Mouse (Mus musculus): ENCODE measurements around the gene Ccr1. TPM values are rescaled to one million over a fixed set of nuclear protein-coding genes. Genes with fewer than 3 reads are reported as not detected.

The Ccr1 gene
- polyA plus RNA-seq, 1 experiment from 2014 or later: 1.9 TPM

- WGBS: 86% methylated on average over 3 of the region's 3 CpGs
- no peak overlapping the region for H3K9ac ChIP-seq (ENCODE audit: low read depth, low read length)
- no peak for ATAC-seq (replicated peaks; ENCODE audit: low FRiP score)
- DNase-seq (ENCODE audit: low spot score): no peak
- no peaks in the 10 kb centered on the region; the same call in 1 of the 2 replicates for H3K4me1 ChIP-seq (replicated peaks; ENCODE audit: control insufficient read depth, insufficient read depth, low read length)
- H3K4me2 ChIP-seq: no peak overlapping the region
- H3K27ac ChIP-seq (ENCODE audit: low read depth, low read length): no peak overlapping the region
- H3K36me3 ChIP-seq (ENCODE audit: control insufficient read depth, insufficient read depth, low read length): no peaks in the 10 kb centered on the region
- H3K9me3 ChIP-seq (ENCODE audit: control insufficient read depth, low read length): no peaks in the 10 kb centered on the region
- no peaks in the 10 kb centered on the region for H3K27me3 ChIP-seq (replicated peaks; ENCODE audit: control insufficient read depth, insufficient read depth, low read length)
- H3K4me3 ChIP-seq (ENCODE audit: low read depth, low read length): no peak overlapping the region
Measured at GRCm38 (mm10) chr9:123942025-123942424, 26.5 kb downstream of the Ccr1 start.

DNA sequence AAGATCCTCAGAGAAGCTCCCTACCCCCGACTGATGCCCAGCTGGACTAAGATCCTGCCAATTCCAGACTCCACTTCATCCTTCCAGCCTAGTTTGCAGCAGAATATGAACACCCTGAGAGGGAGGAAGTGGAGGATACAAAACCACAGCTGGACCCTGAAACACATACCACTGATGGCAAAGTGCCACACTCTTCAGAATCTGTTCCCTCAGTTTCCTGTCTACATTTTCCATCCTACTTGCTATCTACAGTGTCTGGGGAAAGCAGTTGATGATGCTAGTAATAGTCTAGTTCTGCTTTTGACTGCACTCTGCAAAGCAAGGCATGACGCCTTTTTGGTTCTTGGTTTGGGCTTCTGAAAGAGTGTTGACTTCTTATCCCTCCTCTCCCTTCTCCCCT is 27.2 kb downstream of the Ccr1 start:
- DNase-seq (ENCODE audit: low spot score): no peak
- 0 out of 2 replicates have a peak, but pooled peaks have one; percentile 34 for ATAC-seq (replicated peaks; ENCODE audit: low FRiP score)
- H3K27ac ChIP-seq (ENCODE audit: low read depth, low read length): no peak overlapping the region

DNA sequence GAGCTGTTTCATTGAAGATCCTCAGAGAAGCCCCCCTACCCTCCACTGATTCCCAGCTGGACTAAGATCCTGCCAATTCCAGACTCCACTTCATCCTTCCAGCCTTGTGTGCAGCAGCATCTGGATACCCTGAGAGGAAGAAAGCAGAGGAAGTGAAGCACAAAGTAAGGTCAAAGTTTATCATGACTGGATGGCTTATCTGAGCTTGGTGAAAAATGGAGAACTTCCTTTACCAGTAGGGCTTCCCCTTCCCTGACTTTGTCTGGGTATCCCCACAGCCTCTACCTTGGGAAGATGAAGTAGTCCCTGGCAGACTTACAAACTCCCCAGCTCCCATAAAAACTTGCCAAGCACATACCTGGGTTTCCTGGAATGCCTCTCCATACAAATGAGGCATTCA is 27.9 kb downstream of the Ccr1 start:
- H3K36me3 ChIP-seq (ENCODE audit: control insufficient read depth, insufficient read depth, low read length): no peaks in the 10 kb centered on the region
- no peaks in the 10 kb centered on the region for H3K27me3 ChIP-seq (replicated peaks; ENCODE audit: control insufficient read depth, insufficient read depth, low read length)
- H3K9ac ChIP-seq (ENCODE audit: low read depth, low read length): no peak overlapping the region
- no peaks in the 10 kb centered on the region; the same call in 1 of the 2 replicates for H3K4me1 ChIP-seq (replicated peaks; ENCODE audit: control insufficient read depth, insufficient read depth, low read length)
- H3K9me3 ChIP-seq (ENCODE audit: control insufficient read depth, low read length): no peaks in the 10 kb centered on the region
- DNase-seq (ENCODE audit: low spot score) (no peak), ATAC-seq (replicated peaks; ENCODE audit: low FRiP score) (no peak)
- H3K27ac ChIP-seq (ENCODE audit: low read depth, low read length): no peak overlapping the region
- H3K4me2 ChIP-seq: no peak overlapping the region
- no peak overlapping the region for H3K4me3 ChIP-seq (ENCODE audit: low read depth, low read length)

More for the DNA sequence above, 27.2 kb downstream of the Ccr1 start:
- Histone ChIP-seq H3K27me3 (replicated peaks; ENCODE audit: control insufficient read depth, insufficient read depth, low read length) (no peaks in the 10 kb centered on the region), H3K9me3 (ENCODE audit: control insufficient read depth, low read length) (no peaks in the 10 kb centered on the region), H3K4me2 (no peak overlapping the region), H3K36me3 (ENCODE audit: control insufficient read depth, insufficient read depth, low read length) (no peaks in the 10 kb centered on the region), H3K4me3 (ENCODE audit: low read depth, low read length) (no peak overlapping the region), H3K9ac (ENCODE audit: low read depth, low read length) (no peak overlapping the region), H3K4me1 (replicated peaks; ENCODE audit: control insufficient read depth, insufficient read depth, low read length) (no peaks in the 10 kb centered on the region; the same call in 1 of the 2 replicates)
- WGBS: 49% methylated on average over 2 of the region's 2 CpGs

DNA sequence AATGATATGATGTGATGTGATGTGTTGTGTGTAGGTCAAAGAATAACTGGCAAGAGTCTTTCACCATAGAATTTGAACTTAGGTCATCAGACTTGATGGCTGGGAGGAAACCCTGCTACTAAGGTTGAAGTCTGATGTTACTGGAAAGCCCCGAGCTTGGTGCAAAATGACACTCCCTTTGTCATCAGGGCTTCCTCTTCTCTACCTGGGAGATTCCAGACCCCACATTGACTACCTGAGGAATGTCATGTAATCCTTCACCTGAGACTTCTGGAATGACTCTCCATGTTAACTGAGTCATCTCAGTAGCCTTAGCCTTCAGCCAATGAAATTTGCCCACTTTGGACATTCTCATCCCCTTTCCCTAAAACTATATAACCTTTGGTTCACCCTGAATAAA is 28.3 kb downstream of the Ccr1 start:
- Histone ChIP-seq H3K27ac (ENCODE audit: low read depth, low read length) (no peak overlapping the region), H3K4me3 (ENCODE audit: low read depth, low read length) (no peak overlapping the region), H3K27me3 (replicated peaks; ENCODE audit: control insufficient read depth, insufficient read depth, low read length) (no peaks in the 10 kb centered on the region), H3K9me3 (ENCODE audit: control insufficient read depth, low read length) (no peaks in the 10 kb centered on the region), H3K4me1 (replicated peaks; ENCODE audit: control insufficient read depth, insufficient read depth, low read length) (no peaks in the 10 kb centered on the region; the same call in 1 of the 2 replicates), H3K9ac (ENCODE audit: low read depth, low read length) (no peak overlapping the region), H3K36me3 (ENCODE audit: control insufficient read depth, insufficient read depth, low read length) (no peaks in the 10 kb centered on the region), H3K4me2 (no peak overlapping the region)
- WGBS: 64% methylated on average over 1 of the region's 1 CpGs
- no peak for ATAC-seq (replicated peaks; ENCODE audit: low FRiP score)
- DNase-seq (ENCODE audit: low spot score): no peak

DNA sequence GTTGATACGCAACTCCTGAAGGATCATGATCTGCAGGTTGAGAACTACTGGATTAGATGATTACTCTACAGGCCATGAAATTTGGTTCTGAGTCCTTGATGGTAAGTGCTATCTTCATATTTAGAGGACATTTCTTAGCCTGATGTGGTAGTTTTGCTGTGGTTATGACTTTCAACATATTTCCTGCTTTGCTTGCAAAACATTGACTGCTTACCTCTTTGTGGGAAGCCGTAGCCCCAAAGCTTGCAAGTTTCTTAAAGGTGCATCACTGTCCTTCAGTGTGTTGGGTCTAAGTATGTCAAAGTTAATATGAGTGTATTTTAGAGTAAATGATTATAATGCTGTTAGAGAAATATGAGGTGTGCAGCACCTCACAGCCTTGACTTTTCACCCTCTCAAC is 30.5 kb downstream of the Ccr1 start:
- no peak for DNase-seq (ENCODE audit: low spot score)
- no peak for ATAC-seq (replicated peaks; ENCODE audit: low FRiP score)

GRCm38 (mm10) chr9:123936604-123937280 is 31.8 kb downstream of the Ccr1 start:
- H3K27me3 ChIP-seq (replicated peaks; ENCODE audit: control insufficient read depth, insufficient read depth, low read length): no peaks in the 10 kb centered on the region
- 84% methylated on average over 9 of the region's 9 CpGs for WGBS
- DNase-seq (ENCODE audit: low spot score) (no peak), ATAC-seq (replicated peaks; ENCODE audit: low FRiP score) (no peak)
- no peaks in the 10 kb centered on the region for H3K36me3 ChIP-seq (ENCODE audit: control insufficient read depth, insufficient read depth, low read length)
- H3K4me3 ChIP-seq (ENCODE audit: low read depth, low read length): no peak overlapping the region
- no peaks in the 10 kb centered on the region for H3K9me3 ChIP-seq (ENCODE audit: control insufficient read depth, low read length)
- no peak overlapping the region for H3K9ac ChIP-seq (ENCODE audit: low read depth, low read length)
- no peak overlapping the region for H3K27ac ChIP-seq (ENCODE audit: low read depth, low read length)
- no peak overlapping the region for H3K4me2 ChIP-seq
- peaks cover 8% of the 10 kb centered on the region for H3K4me1 ChIP-seq (replicated peaks; ENCODE audit: control insufficient read depth, insufficient read depth, low read length)

More for the DNA sequence above, 30.5 kb downstream of the Ccr1 start:
- Histone ChIP-seq H3K27ac (ENCODE audit: low read depth, low read length) (no peak overlapping the region), H3K4me2 (no peak overlapping the region), H3K4me3 (ENCODE audit: low read depth, low read length) (no peak overlapping the region), H3K4me1 (replicated peaks; ENCODE audit: control insufficient read depth, insufficient read depth, low read length) (no peaks in the 10 kb centered on the region; the same call in 1 of the 2 replicates), H3K9me3 (ENCODE audit: control insufficient read depth, low read length) (no peaks in the 10 kb centered on the region), H3K9ac (ENCODE audit: low read depth, low read length) (no peak overlapping the region), H3K27me3 (replicated peaks; ENCODE audit: control insufficient read depth, insufficient read depth, low read length) (no peaks in the 10 kb centered on the region), H3K36me3 (ENCODE audit: control insufficient read depth, insufficient read depth, low read length) (no peaks in the 10 kb centered on the region)
- WGBS: 85% methylated on average over 2 of the region's 2 CpGs

- no peaks in the 10 kb centered on the region for H3K36me3 ChIP-seq (ENCODE audit: control insufficient read depth, insufficient read depth, low read length)
- H3K9me3 ChIP-seq (ENCODE audit: control insufficient read depth, low read length): no peaks in the 10 kb centered on the region
- peaks cover 14% of the 10 kb centered on the region for H3K4me1 ChIP-seq (replicated peaks; ENCODE audit: control insufficient read depth, insufficient read depth, low read length)
- H3K9ac ChIP-seq (ENCODE audit: low read depth, low read length): no peak overlapping the region
- H3K27me3 ChIP-seq (replicated peaks; ENCODE audit: control insufficient read depth, insufficient read depth, low read length): no peaks in the 10 kb centered on the region
- DNase-seq (ENCODE audit: low spot score) (no peak), ATAC-seq (replicated peaks; ENCODE audit: low FRiP score) (no peak)
- H3K4me3 ChIP-seq (ENCODE audit: low read depth, low read length): no peak overlapping the region
- no peak overlapping the region for H3K4me2 ChIP-seq
- no peak overlapping the region for H3K27ac ChIP-seq (ENCODE audit: low read depth, low read length)
- WGBS: 92% methylated on average over 5 of the region's 5 CpGs
Measured at GRCm38 (mm10) chr9:123935776-123936175, 32.7 kb downstream of the Ccr1 start.

- Histone ChIP-seq H3K27me3 (replicated peaks; ENCODE audit: control insufficient read depth, insufficient read depth, low read length) (no peaks in the 10 kb centered on the region), H3K4me2 (no peak overlapping the region), H3K36me3 (ENCODE audit: control insufficient read depth, insufficient read depth, low read length) (no peaks in the 10 kb centered on the region), H3K9me3 (ENCODE audit: control insufficient read depth, low read length) (no peaks in the 10 kb centered on the region), H3K27ac (ENCODE audit: low read depth, low read length) (no peak overlapping the region), H3K4me1 (replicated peaks; ENCODE audit: control insufficient read depth, insufficient read depth, low read length) (peaks cover 19% of the 10 kb centered on the region), H3K4me3 (ENCODE audit: low read depth, low read length) (no peak overlapping the region), H3K9ac (ENCODE audit: low read depth, low read length) (no peak overlapping the region)
- WGBS: 91% methylated on average over 6 of the region's 6 CpGs
- DNase-seq (ENCODE audit: low spot score) (no peak), ATAC-seq (replicated peaks; ENCODE audit: low FRiP score) (no peak)
Measured at GRCm38 (mm10) chr9:123935346-123935745, 33.1 kb downstream of the Ccr1 start.

GRCm38 (mm10) chr9:123933716-123934445 is 34.6 kb downstream of the Ccr1 start:
- no peak overlapping the region for H3K4me3 ChIP-seq (ENCODE audit: low read depth, low read length)
- no peaks in the 10 kb centered on the region for H3K36me3 ChIP-seq (ENCODE audit: control insufficient read depth, insufficient read depth, low read length)
- H3K4me1 ChIP-seq (replicated peaks; ENCODE audit: control insufficient read depth, insufficient read depth, low read length): peaks cover 24% of the 10 kb centered on the region
- no peaks in the 10 kb centered on the region for H3K9me3 ChIP-seq (ENCODE audit: control insufficient read depth, low read length)
- H3K4me2 ChIP-seq: no peak overlapping the region
- no peak overlapping the region for H3K27ac ChIP-seq (ENCODE audit: low read depth, low read length)
- DNase-seq (ENCODE audit: low spot score) (no peak), ATAC-seq (replicated peaks; ENCODE audit: low FRiP score) (no peak)
- no peaks in the 10 kb centered on the region for H3K27me3 ChIP-seq (replicated peaks; ENCODE audit: control insufficient read depth, insufficient read depth, low read length)
- 91% methylated on average over 5 of the region's 5 CpGs for WGBS
- H3K9ac ChIP-seq (ENCODE audit: low read depth, low read length): no peak overlapping the region

All from liver, embryonic 11.5 days (tissue).